Mouse (Mus musculus) stomach, embryonic 15.5 days (tissue): ENCODE results near the gene Pik3cd. TPM values are rescaled to one million over a fixed set of nuclear protein-coding genes. Genes with fewer than 3 reads are reported as not detected.

ENCODE experiments used
- ATAC-seq: fragments of 200-750 bp; cut with Nextera tagmentation; 2 replicates; pipeline ENCODE4 v1.8.0; 2017; ENCODE audit warnings: low read depth, moderate number of reproducible peaks, moderate TSS enrichment; ENCODE audit not compliant: insufficient read depth, low FRiP score
- H3K27ac ChIP-seq: fragments of 300-500 bp; sonication (generic); 2 replicates; pipeline ENCODE4 v1.5.1; 2015; ENCODE audit warnings: mild to moderate bottlenecking, inconsistent platforms
- H3K27me3 ChIP-seq: fragments of 300-500 bp; sonication (generic); replicated peaks from 2 replicates; pipeline ENCODE4 v1.6.1; 2015; ENCODE audit warnings: inconsistent platforms
- H3K36me3 ChIP-seq: fragments of 300-500 bp; sonication (generic); 2 replicates; pipeline ENCODE4 v1.6.1; 2015; ENCODE audit warnings: inconsistent platforms
- H3K4me1 ChIP-seq: fragments of 300-500 bp; sonication (generic); 2 replicates; pipeline ENCODE4 v1.6.1; 2015; ENCODE audit warnings: inconsistent platforms
- H3K4me2 ChIP-seq: fragments of 300-500 bp; sonication (generic); 2 replicates; pipeline ENCODE4 v1.6.1; 2015; ENCODE audit warnings: mild to moderate bottlenecking, inconsistent platforms
- H3K4me3 ChIP-seq: fragments of 300-500 bp; sonication (generic); replicated peaks from 2 replicates; pipeline ENCODE4 v1.5.1; 2015; ENCODE audit warnings: inconsistent platforms
- H3K9ac ChIP-seq: fragments of 300-500 bp; sonication (generic); 2 replicates; pipeline ENCODE4 v1.6.1; 2015; ENCODE audit warnings: inconsistent platforms
- H3K9me3 ChIP-seq: fragments of 300-500 bp; sonication (generic); 2 replicates; pipeline ENCODE4 v1.6.1; 2016; ENCODE audit warnings: inconsistent platforms
- WGBS: fragments of 180-500 bp; shearing (Covaris S2); methylation state at CpG from one replicate; pipeline ENCODE4 v1.1.7; 2015; 5-methylcytosine and 5-hydroxymethylcytosine counted together
- polyA plus RNA-seq: library from polyadenylated mRNA; unstranded; fragments of >200 nt; fragmentation: Nextera tagmentation; extraction: Ambion mirVana; gene quantifications from 2 replicates; pipeline ENCODE4 v1.2.1, GENCODE M21; 2015

Pik3cd gene
- polyA plus RNA-seq, 1 experiment from 2014 or later: 5.1 TPM

GRCm38 (mm10) chr4:149609256-149610025, 92.9 kb downstream of the Pik3cd start:
- no peak overlapping the region for H3K9ac ChIP-seq
- no peaks in the 10 kb centered on the region for H3K9me3 ChIP-seq
- H3K4me2 ChIP-seq: no peak overlapping the region
- H3K27me3 ChIP-seq: no peaks in the 10 kb centered on the region
- 74% methylated on average over 8 of the region's 8 CpGs for WGBS
- no peak overlapping the region for H3K4me3 ChIP-seq
- H3K36me3 ChIP-seq: no peaks in the 10 kb centered on the region
- peaks cover 11% of the 10 kb centered on the region; the same call in 1 of the 2 replicates for H3K4me1 ChIP-seq
- ATAC-seq: no peak
- H3K27ac ChIP-seq: no peak overlapping the region

GRCm38 (mm10) chr4:149608309-149608638, 94.1 kb downstream of the Pik3cd start:
- peaks cover 11% of the 10 kb centered on the region; the same call in 1 of the 2 replicates for H3K4me1 ChIP-seq
- H3K27me3 ChIP-seq: no peaks in the 10 kb centered on the region
- H3K9me3 ChIP-seq: no peaks in the 10 kb centered on the region
- no peak overlapping the region for H3K4me2 ChIP-seq
- H3K4me3 ChIP-seq: no peak overlapping the region
- no peak overlapping the region for H3K27ac ChIP-seq
- 74% methylated on average over 6 of the region's 6 CpGs for WGBS
- no peak for ATAC-seq
- H3K9ac ChIP-seq: no peak overlapping the region
- no peaks in the 10 kb centered on the region for H3K36me3 ChIP-seq

- H3K4me3 ChIP-seq: no peak overlapping the region
- 52% methylated on average over 20 of the region's 20 CpGs for WGBS
- no peaks in the 10 kb centered on the region for H3K36me3 ChIP-seq
- H3K27me3 ChIP-seq: no peaks in the 10 kb centered on the region
- H3K4me1 ChIP-seq: peaks cover 11% of the 10 kb centered on the region; the same call in 1 of the 2 replicates
- H3K27ac ChIP-seq: 0 out of 2 replicates have a peak overlapping the region, but pooled peaks have one; percentile 16
- no peak overlapping the region; the same call in 1 of the 2 replicates for H3K4me2 ChIP-seq
- no peaks in the 10 kb centered on the region for H3K9me3 ChIP-seq
- no peak overlapping the region for H3K9ac ChIP-seq
- no peak; the same call in 1 of the 2 replicates for ATAC-seq
These were observed 94.6 kb downstream of the Pik3cd start for GRCm38 (mm10) chr4:149607591-149608308.

GRCm38 (mm10) chr4:149606766-149607358, 95.5 kb downstream of the Pik3cd start:
- no peak overlapping the region for H3K27ac ChIP-seq
- WGBS: 56% methylated on average over 15 of the region's 15 CpGs

GRCm38 (mm10) chr4:149606056-149606455, 96.3 kb downstream of the Pik3cd start:
- peaks cover 18% of the 10 kb centered on the region for H3K4me1 ChIP-seq
- no peak overlapping the region for H3K4me2 ChIP-seq
- no peak for ATAC-seq
- H3K4me3 ChIP-seq: no peak overlapping the region
- H3K36me3 ChIP-seq: no peaks in the 10 kb centered on the region
- no peak overlapping the region for H3K27ac ChIP-seq
- no peaks in the 10 kb centered on the region for H3K9me3 ChIP-seq
- WGBS: 78% methylated on average over 18 of the region's 18 CpGs
- no peaks in the 10 kb centered on the region for H3K27me3 ChIP-seq
- H3K9ac ChIP-seq: no peak overlapping the region

More at GRCm38 (mm10) chr4:149606766-149607358, 95.5 kb downstream of the Pik3cd start:
- H3K36me3 ChIP-seq: no peaks in the 10 kb centered on the region
- H3K9ac ChIP-seq: no peak overlapping the region
- H3K4me1 ChIP-seq: peaks cover 14% of the 10 kb centered on the region; the same call in 1 of the 2 replicates
- no peaks in the 10 kb centered on the region for H3K27me3 ChIP-seq
- no peak overlapping the region for H3K4me2 ChIP-seq
- no peak overlapping the region for H3K4me3 ChIP-seq
- H3K9me3 ChIP-seq: no peaks in the 10 kb centered on the region
- ATAC-seq: no peak

- 77% methylated on average over 3 of the region's 3 CpGs for WGBS
- H3K9ac ChIP-seq: no peak overlapping the region
- H3K4me1 ChIP-seq: peaks cover 18% of the 10 kb centered on the region
- ATAC-seq: no peak
- H3K9me3 ChIP-seq: no peaks in the 10 kb centered on the region
- no peak overlapping the region for H3K27ac ChIP-seq
- no peak overlapping the region for H3K4me2 ChIP-seq
- no peaks in the 10 kb centered on the region for H3K36me3 ChIP-seq
- H3K4me3 ChIP-seq: no peak overlapping the region
- H3K27me3 ChIP-seq: no peaks in the 10 kb centered on the region
These were observed 97.9 kb downstream of the Pik3cd start for GRCm38 (mm10) chr4:149604518-149604917.

- Histone ChIP-seq H3K9me3 (no peaks in the 10 kb centered on the region), H3K4me1 (peaks cover 18% of the 10 kb centered on the region), H3K36me3 (no peaks in the 10 kb centered on the region), H3K9ac (no peak overlapping the region), H3K4me2 (no peak overlapping the region), H3K27me3 (no peaks in the 10 kb centered on the region), H3K4me3 (no peak overlapping the region), H3K27ac (no peak overlapping the region)
- whole genome bisulfite sequencing: 47% methylated on average over 1 of the region's 1 CpGs
- ATAC-seq: no peak
These were observed 98.5 kb downstream of the Pik3cd start for GRCm38 (mm10) chr4:149603860-149604259.

- H3K4me3 ChIP-seq: no peak overlapping the region
- H3K9ac ChIP-seq: no peak overlapping the region
- WGBS: 50% methylated on average over 7 of the region's 7 CpGs
- H3K27ac ChIP-seq: no peak overlapping the region
- H3K4me1 ChIP-seq: peaks cover 12% of the 10 kb centered on the region; the same call in 1 of the 2 replicates
- no peak for ATAC-seq
- no peaks in the 10 kb centered on the region for H3K9me3 ChIP-seq
- H3K36me3 ChIP-seq: no peaks in the 10 kb centered on the region
- no peaks in the 10 kb centered on the region for H3K27me3 ChIP-seq
- H3K4me2 ChIP-seq: no peak overlapping the region
These were observed 100.1 kb downstream of the Pik3cd start for GRCm38 (mm10) chr4:149602236-149602635.

GRCm38 (mm10) chr4:149601484-149601883, 100.9 kb downstream of the Pik3cd start:
- no peak overlapping the region for H3K4me3 ChIP-seq
- no peaks in the 10 kb centered on the region for H3K36me3 ChIP-seq
- 25% methylated on average over 4 of the region's 4 CpGs for WGBS
- H3K4me1 ChIP-seq: peaks cover 8% of the 10 kb centered on the region; the same call in 1 of the 2 replicates
- H3K4me2 ChIP-seq: no peak overlapping the region
- no peaks in the 10 kb centered on the region for H3K27me3 ChIP-seq
- no peak for ATAC-seq
- H3K9ac ChIP-seq: no peak overlapping the region
- H3K27ac ChIP-seq: no peak overlapping the region
- H3K9me3 ChIP-seq: no peaks in the 10 kb centered on the region

GRCm38 (mm10) chr4:149600130-149600529, 102.2 kb downstream of the Pik3cd start:
- ATAC-seq: no peak
- WGBS: 74% methylated on average over 4 of the region's 4 CpGs
- Histone ChIP-seq H3K4me3 (no peak overlapping the region), H3K27ac (no peak overlapping the region), H3K27me3 (no peaks in the 10 kb centered on the region), H3K9me3 (no peaks in the 10 kb centered on the region), H3K9ac (no peak overlapping the region), H3K36me3 (no peaks in the 10 kb centered on the region), H3K4me2 (no peak overlapping the region), H3K4me1 (peaks cover 8% of the 10 kb centered on the region; the same call in 1 of the 2 replicates)

- Histone ChIP-seq H3K4me3 (no peak overlapping the region), H3K9me3 (no peaks in the 10 kb centered on the region), H3K4me1 (peaks cover 8% of the 10 kb centered on the region; the same call in 1 of the 2 replicates), H3K4me2 (no peak overlapping the region), H3K27me3 (no peaks in the 10 kb centered on the region), H3K27ac (no peak overlapping the region), H3K36me3 (no peaks in the 10 kb centered on the region), H3K9ac (no peak overlapping the region)
- 89% methylated on average over 6 of the region's 6 CpGs for WGBS
- no peak for ATAC-seq
These were observed 102.8 kb downstream of the Pik3cd start for GRCm38 (mm10) chr4:149599549-149599948.
